Mouse (Mus musculus) liver, embryonic 11.5 days (tissue): Measurements from ENCODE around the gene Iars2. TPM values are rescaled to one million over a fixed set of nuclear protein-coding genes. Genes with fewer than 3 reads are reported as not detected.

Experiments
- ATAC-seq: fragments of 200-750 bp; cut with Nextera tagmentation; replicated peaks from 2 replicates; pipeline ENCODE4 v1.8.0; 2017; ENCODE audit warnings: moderate number of reproducible peaks, mild to moderate bottlenecking, moderate TSS enrichment, moderate library complexity; ENCODE audit not compliant: low FRiP score
- DNase-seq: peaks from one replicate; pipeline ENCODE4 v3.0.0-alpha.2; 2017; ENCODE audit warnings: low spot score
- H3K27ac ChIP-seq: fragments of 300-500 bp; sonication (generic); 2 replicates; pipeline ENCODE4 v1.5.1; 2014; ENCODE audit warnings: mild to moderate bottlenecking, low read depth, low read length, control low read depth
- H3K27me3 ChIP-seq: fragments of 300-500 bp; sonication (generic); replicated peaks from 2 replicates; pipeline ENCODE4 v1.6.1; 2014; ENCODE audit warnings: low read length, mixed read lengths; ENCODE audit not compliant: control insufficient read depth, insufficient read depth
- H3K36me3 ChIP-seq: fragments of 300-500 bp; sonication (generic); 2 replicates; pipeline ENCODE4 v1.6.1; 2014; ENCODE audit warnings: mild to moderate bottlenecking, low read length, moderate library complexity, mixed read lengths; ENCODE audit not compliant: control insufficient read depth, insufficient read depth
- H3K4me1 ChIP-seq: fragments of 300-500 bp; sonication (generic); replicated peaks from 2 replicates; pipeline ENCODE4 v1.6.1; 2014; ENCODE audit warnings: low read length, mixed read lengths; ENCODE audit not compliant: control insufficient read depth, insufficient read depth
- H3K4me2 ChIP-seq: fragments of 300-500 bp; sonication (generic); 2 replicates; pipeline ENCODE4 v1.6.1; 2014; ENCODE audit warnings: mild to moderate bottlenecking, control low read depth, moderate library complexity
- H3K4me3 ChIP-seq: fragments of 300-500 bp; sonication (generic); 2 replicates; pipeline ENCODE4 v1.5.1; 2014; ENCODE audit warnings: low read depth, low read length, control low read depth
- H3K9ac ChIP-seq: fragments of 300-500 bp; sonication (generic); 2 replicates; pipeline ENCODE4 v1.6.1; 2014; ENCODE audit warnings: low read depth, low read length, control low read depth
- H3K9me3 ChIP-seq: fragments of 300-500 bp; sonication (generic); 2 replicates; pipeline ENCODE4 v1.6.1; 2016; ENCODE audit warnings: low read length, inconsistent platforms, mixed read lengths; ENCODE audit not compliant: control insufficient read depth
- WGBS: fragments of 180-500 bp; shearing (Covaris S2); extraction: QIAGEN DNeasy Blood & Tissue Kit; methylation state at CpG from one replicate; pipeline ENCODE4 v1.1.7; 2014; 5-methylcytosine and 5-hydroxymethylcytosine counted together
- polyA plus RNA-seq: library from polyadenylated mRNA; unstranded; fragments of >200 nt; fragmentation: Nextera tagmentation; extraction: Ambion mirVana; gene quantifications from 2 replicates; pipeline ENCODE4 v1.2.1, GENCODE M21; 2014

The Iars2 gene
- polyA plus RNA-seq, 1 experiment from 2014 or later, result 41.0 TPM

DNA sequence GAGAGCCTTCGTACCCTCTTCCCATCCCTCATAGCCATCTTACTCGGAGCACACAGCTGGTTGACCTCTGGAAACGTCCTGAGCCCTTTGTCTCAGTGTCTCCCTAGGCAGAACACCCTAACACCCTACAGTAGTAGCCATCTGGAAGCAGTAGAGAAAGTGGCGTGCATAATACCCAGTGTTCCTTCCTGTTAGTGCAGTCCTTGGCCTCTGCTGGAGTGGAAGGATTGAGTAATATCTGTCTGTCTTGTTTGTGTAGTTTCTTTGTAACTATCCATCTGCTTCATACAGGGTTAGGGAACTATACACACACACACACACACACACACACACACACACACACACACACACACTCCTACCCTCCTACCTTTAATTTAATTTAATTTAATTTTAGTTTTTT is 60.5 kb downstream of the Iars2 start:
- H3K9me3 ChIP-seq, result no peaks in the 10 kb centered on the region
- no peak overlapping the region for H3K27ac ChIP-seq
- H3K9ac ChIP-seq, result no peak overlapping the region
- peaks cover 34% of the 10 kb centered on the region for H3K36me3 ChIP-seq
- ATAC-seq, result no peak
- H3K4me3 ChIP-seq, result no peak overlapping the region
- 82% methylated on average over 4 of the region's 4 CpGs for WGBS
- H3K27me3 ChIP-seq, result no peaks in the 10 kb centered on the region
- no peaks in the 10 kb centered on the region for H3K4me1 ChIP-seq
- no peak for DNase-seq
- no peak overlapping the region for H3K4me2 ChIP-seq

DNA sequence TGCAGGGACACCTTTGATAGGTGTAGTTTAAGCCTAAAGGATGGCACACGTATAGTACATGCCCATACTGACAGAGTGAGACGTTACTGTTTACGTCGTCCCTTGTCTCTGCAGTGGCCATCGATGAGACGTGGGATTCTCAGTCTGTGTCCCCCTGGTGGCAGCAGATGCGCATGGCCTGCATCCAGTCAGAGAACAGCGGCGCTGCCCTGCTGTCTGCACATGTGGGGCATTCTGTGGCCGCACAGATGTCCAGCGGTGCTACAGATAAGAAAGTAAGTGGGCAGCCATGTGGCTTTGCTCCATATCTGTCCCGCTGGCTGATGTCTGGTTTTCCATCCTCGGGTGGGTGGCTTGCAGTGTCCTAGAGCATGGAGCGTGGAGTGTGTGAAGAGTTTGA is 66.6 kb downstream of the Iars2 start:
- 0 out of 2 replicates have a peak, but pooled peaks have one; percentile 41 for ATAC-seq
- Histone ChIP-seq H3K9ac (no peak overlapping the region), H3K9me3 (no peaks in the 10 kb centered on the region), H3K27me3 (no peaks in the 10 kb centered on the region), H3K4me1 (no peaks in the 10 kb centered on the region), H3K4me3 (no peak overlapping the region), H3K4me2 (no peak overlapping the region), H3K36me3 (peaks cover 25% of the 10 kb centered on the region), H3K27ac (no peak overlapping the region)
- DNase-seq, result no peak
- WGBS, result 56% methylated on average over 14 of the region's 14 CpGs

DNA sequence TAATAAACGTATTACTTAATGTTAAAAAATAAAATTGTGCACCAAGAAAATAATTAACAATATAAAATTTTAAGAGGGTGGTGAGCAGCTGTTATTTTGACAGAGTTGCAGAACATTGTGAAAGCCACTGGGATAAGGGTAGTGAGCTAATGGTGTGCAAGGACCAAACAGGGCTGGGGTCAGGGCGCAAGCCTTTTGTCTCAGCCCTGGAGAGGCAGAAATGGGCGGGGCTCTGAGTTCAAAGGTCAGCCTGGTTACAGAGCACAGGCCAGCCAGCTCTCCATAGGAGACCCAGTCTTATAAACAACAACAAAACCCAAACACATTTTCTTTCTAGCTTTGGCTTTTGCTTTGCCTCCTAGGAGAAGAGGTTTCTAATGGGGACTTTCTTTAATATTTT is 72.4 kb downstream of the Iars2 start:
- H3K9ac ChIP-seq, result no peak overlapping the region
- H3K4me3 ChIP-seq, result no peak overlapping the region
- DNase-seq (no peak), ATAC-seq (0 out of 2 replicates have a peak, but pooled peaks have one; percentile 36)
- H3K4me1 ChIP-seq, result no peaks in the 10 kb centered on the region
- H3K9me3 ChIP-seq, result no peaks in the 10 kb centered on the region
- H3K36me3 ChIP-seq, result peaks cover 19% of the 10 kb centered on the region
- H3K27me3 ChIP-seq, result no peaks in the 10 kb centered on the region
- 68% methylated on average over 3 of the region's 3 CpGs for WGBS
- no peak overlapping the region for H3K27ac ChIP-seq
- no peak overlapping the region for H3K4me2 ChIP-seq

DNA sequence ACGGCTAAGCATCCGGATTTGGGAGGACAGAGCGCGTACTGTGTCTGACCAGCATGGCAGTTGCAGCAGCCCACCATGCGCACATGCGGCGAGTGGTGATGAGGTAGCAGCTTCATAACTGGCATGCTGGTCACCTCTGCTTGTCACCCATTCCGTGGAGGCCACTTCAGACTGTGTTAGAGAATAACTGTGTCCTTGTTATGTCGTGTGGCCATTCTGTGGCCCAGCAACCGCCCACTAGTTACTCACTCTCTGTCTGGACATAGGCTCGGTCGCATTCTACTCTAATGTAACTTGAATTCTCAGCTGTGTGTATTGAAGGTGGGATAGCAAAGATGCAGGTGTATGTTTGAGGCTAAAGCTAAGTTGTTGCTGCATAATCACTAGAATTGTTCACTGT is 73.9 kb downstream of the Iars2 start:
- Histone ChIP-seq H3K9me3 (no peaks in the 10 kb centered on the region), H3K4me2 (no peak overlapping the region), H3K36me3 (peaks cover 18% of the 10 kb centered on the region; the same call in 1 of the 2 replicates), H3K9ac (no peak overlapping the region), H3K27me3 (no peaks in the 10 kb centered on the region), H3K4me1 (no peaks in the 10 kb centered on the region), H3K27ac (no peak overlapping the region), H3K4me3 (no peak overlapping the region)
- no peak for DNase-seq
- 97% methylated on average over 12 of the region's 12 CpGs for WGBS
- no peak for ATAC-seq

- Histone ChIP-seq H3K9ac (no peak overlapping the region), H3K4me1 (no peaks in the 10 kb centered on the region), H3K4me2 (no peak overlapping the region), H3K36me3 (peaks cover 27% of the 10 kb centered on the region), H3K27me3 (no peaks in the 10 kb centered on the region), H3K27ac (no peak overlapping the region), H3K9me3 (no peaks in the 10 kb centered on the region), H3K4me3 (no peak overlapping the region)
- 73% methylated on average over 12 of the region's 12 CpGs for WGBS
- no peak for ATAC-seq
- DNase-seq, result no peak
Observed at GRCm38 (mm10) chr1:185253140-185253892, 75.9 kb downstream of the Iars2 start.

DNA sequence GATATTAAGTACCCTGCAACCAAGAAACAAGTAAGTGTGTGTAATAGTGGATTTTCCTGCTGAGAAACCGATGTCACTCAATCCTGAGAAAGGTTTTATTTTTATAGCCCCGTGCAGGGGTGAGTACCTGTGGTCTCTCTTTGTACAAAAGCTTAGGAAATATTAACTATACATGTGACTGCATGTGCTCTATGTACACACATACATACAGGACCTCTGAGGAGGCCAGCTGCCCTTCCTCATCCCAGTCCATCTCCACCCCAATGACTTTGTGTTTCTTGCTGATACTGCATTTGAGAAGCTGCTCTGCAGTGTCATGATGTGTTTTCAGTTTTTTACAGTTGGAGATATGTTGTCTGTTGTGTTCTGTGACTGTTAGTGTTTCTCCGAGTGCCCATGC is 76.8 kb downstream of the Iars2 start:
- 84% methylated on average over 3 of the region's 3 CpGs for WGBS
- H3K27ac ChIP-seq, result no peak overlapping the region
- H3K9me3 ChIP-seq, result no peaks in the 10 kb centered on the region
- H3K4me2 ChIP-seq, result no peak overlapping the region
- no peak overlapping the region for H3K4me3 ChIP-seq
- H3K36me3 ChIP-seq, result peaks cover 30% of the 10 kb centered on the region
- no peaks in the 10 kb centered on the region for H3K4me1 ChIP-seq
- DNase-seq (no peak), ATAC-seq (no peak)
- H3K9ac ChIP-seq, result no peak overlapping the region
- no peaks in the 10 kb centered on the region for H3K27me3 ChIP-seq

DNA sequence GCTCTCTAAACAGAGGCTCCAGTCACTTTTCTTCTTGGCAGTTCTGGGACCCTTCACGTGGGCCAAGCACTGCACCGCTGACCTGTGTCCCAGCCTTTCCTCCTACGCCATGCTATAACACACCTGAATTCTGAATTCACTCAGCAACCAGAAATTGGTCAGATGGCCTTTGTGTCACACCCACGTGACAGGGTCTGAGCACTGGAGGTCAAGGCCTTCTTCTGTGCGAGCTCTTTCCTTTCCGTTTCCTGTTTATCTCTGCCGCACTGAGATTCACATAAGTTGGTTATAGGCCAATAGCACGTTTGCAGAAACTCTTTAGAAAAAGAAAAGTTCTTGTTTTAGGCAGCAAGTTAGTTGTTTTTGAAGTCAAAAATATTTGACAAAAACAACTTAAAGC is 80.5 kb downstream of the Iars2 start:
- H3K9me3 ChIP-seq, result no peaks in the 10 kb centered on the region
- no peak overlapping the region for H3K4me3 ChIP-seq
- H3K27ac ChIP-seq, result no peak overlapping the region
- no peaks in the 10 kb centered on the region for H3K27me3 ChIP-seq
- H3K36me3 ChIP-seq, result peaks cover 24% of the 10 kb centered on the region
- no peak overlapping the region for H3K9ac ChIP-seq
- H3K4me1 ChIP-seq, result no peaks in the 10 kb centered on the region
- H3K4me2 ChIP-seq, result no peak overlapping the region
- DNase-seq (no peak), ATAC-seq (no peak)
- 84% methylated on average over 8 of the region's 8 CpGs for WGBS

DNA sequence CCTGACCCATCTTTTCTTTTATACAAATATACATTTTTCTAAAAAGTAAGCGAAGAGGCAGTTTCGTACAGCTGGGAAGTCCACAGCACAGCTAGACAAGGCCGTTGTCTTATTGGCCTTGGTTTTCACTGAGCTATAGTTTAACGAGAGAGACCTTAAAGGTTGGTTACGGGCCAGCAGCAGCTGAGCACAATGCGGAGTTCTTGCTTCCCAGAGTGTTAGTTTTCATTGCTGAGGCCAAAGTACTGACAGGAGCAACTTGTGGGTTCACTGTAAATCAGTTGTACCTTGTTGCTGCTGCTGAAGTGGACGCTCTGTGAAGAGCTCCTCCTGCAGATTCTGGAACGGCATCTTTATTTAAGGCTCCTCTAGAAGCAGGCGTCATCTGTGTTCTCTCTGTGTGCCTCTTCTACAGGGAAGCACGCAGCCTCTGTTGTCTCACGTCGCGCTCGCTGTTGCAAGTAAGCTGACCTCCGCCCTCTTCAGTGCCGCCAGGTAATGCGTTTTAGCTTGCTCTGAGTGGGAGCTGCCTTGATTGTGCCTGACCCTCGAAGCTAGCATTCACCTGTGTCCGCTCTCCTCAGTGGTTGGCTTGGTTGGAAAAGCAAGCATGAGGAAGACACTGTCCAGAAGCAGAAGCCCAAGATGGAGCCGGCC is 81.6 kb downstream of the Iars2 start:
- no peaks in the 10 kb centered on the region for H3K9me3 ChIP-seq
- no peak overlapping the region for H3K9ac ChIP-seq
- DNase-seq, result no peak
- 86% methylated on average over 20 of the region's 20 CpGs for WGBS
- peaks cover 24% of the 10 kb centered on the region for H3K36me3 ChIP-seq
- no peaks in the 10 kb centered on the region for H3K4me1 ChIP-seq
- no peak for ATAC-seq
- H3K27me3 ChIP-seq, result no peaks in the 10 kb centered on the region
- H3K4me2 ChIP-seq, result no peak overlapping the region
- H3K27ac ChIP-seq, result no peak overlapping the region
- H3K4me3 ChIP-seq, result no peak overlapping the region

DNA sequence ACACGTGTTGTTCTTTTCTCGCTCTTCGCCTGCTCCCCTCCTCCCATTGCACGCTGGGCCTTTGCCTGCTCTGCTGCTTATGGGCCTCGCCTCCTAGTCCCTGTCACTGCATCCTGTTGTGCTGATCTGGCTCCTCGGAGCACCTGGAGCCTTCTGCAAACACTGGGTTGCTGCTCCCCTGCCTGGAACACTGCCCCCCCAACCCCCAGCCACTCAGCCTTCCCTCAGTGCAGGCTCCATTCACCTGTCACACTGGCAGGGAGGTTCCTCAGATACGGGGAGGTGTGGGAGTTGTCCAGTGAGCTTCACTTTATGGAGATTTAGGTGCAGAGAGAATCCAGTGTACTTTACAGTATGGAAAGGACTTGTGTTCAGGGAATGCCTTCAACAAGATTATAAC is 83.7 kb downstream of the Iars2 start:
- no peaks in the 10 kb centered on the region for H3K4me1 ChIP-seq
- no peaks in the 10 kb centered on the region for H3K9me3 ChIP-seq
- no peak for DNase-seq
- 72% methylated on average over 7 of the region's 7 CpGs for WGBS
- no peaks in the 10 kb centered on the region for H3K27me3 ChIP-seq
- no peak overlapping the region for H3K27ac ChIP-seq
- no peak overlapping the region for H3K4me2 ChIP-seq
- H3K4me3 ChIP-seq, result no peak overlapping the region
- no peak for ATAC-seq
- no peak overlapping the region for H3K9ac ChIP-seq
- peaks cover 22% of the 10 kb centered on the region for H3K36me3 ChIP-seq
